Mouse (Mus musculus) lung, postnatal 0 days (tissue): ENCODE measurements around the gene Actr3. TPM values are rescaled to one million over a fixed set of nuclear protein-coding genes. Genes with fewer than 3 reads are reported as not detected.

Experiments
- ATAC-seq: fragments of 200-750 bp; cut with Nextera tagmentation; 2 replicates; pipeline ENCODE4 v1.8.0; 2017; ENCODE audit warnings: moderate library complexity
- DNase-seq: peaks from one replicate; pipeline ENCODE4 v3.0.0-alpha.2; 2016; ENCODE audit warnings: low spot score
- H3K27ac ChIP-seq: fragments of 300-500 bp; sonication (generic); 2 replicates; pipeline ENCODE4 v1.5.1; 2014; ENCODE audit warnings: antibody characterized with exemption, mild to moderate bottlenecking, low read length, mixed read lengths
- H3K27me3 ChIP-seq: fragments of 300-500 bp; sonication (generic); replicated peaks from 2 replicates; pipeline ENCODE4 v1.6.1; 2014; ENCODE audit warnings: low read length, mixed read lengths; ENCODE audit not compliant: insufficient read depth
- H3K36me3 ChIP-seq: fragments of 300-500 bp; sonication (generic); 2 replicates; pipeline ENCODE4 v1.6.1; 2014; ENCODE audit warnings: low read length, mixed read lengths; ENCODE audit not compliant: insufficient read depth
- H3K4me1 ChIP-seq: fragments of 300-500 bp; sonication (generic); 2 replicates; pipeline ENCODE4 v1.6.1; 2014; ENCODE audit warnings: antibody characterized with exemption, low read depth, low read length, mixed read lengths; ENCODE audit not compliant: insufficient read depth
- H3K4me2 ChIP-seq: fragments of 300-500 bp; sonication (generic); replicated peaks from 2 replicates; pipeline ENCODE4 v1.6.1; 2014; ENCODE audit warnings: low read depth, mild to moderate bottlenecking, low read length, moderate library complexity, mixed read lengths
- H3K4me3 ChIP-seq: fragments of 300-500 bp; sonication (generic); 2 replicates; pipeline ENCODE4 v1.5.1; 2014; ENCODE audit warnings: low read depth, low read length
- H3K9ac ChIP-seq: fragments of 300-500 bp; sonication (generic); replicated peaks from 2 replicates; pipeline ENCODE4 v1.6.1; 2014; ENCODE audit warnings: low read depth, mild to moderate bottlenecking
- H3K9me3 ChIP-seq: fragments of 300-500 bp; sonication (generic); 2 replicates; pipeline ENCODE4 v1.6.1; 2016; ENCODE audit warnings: low read length, mixed read lengths
- CTCF ChIP-seq: IDR thresholded peaks from 2 replicates; pipeline ENCODE4 v1.5.1; 2016; ENCODE audit warnings: antibody characterized with exemption, mild to moderate bottlenecking
- EP300 ChIP-seq: IDR thresholded peaks from 2 replicates; pipeline ENCODE4 v1.6.1; 2016; ENCODE audit warnings: antibody characterized with exemption, mild to moderate bottlenecking, control low read depth
- WGBS: fragments of 180-500 bp; shearing (Covaris S2); extraction: QIAGEN DNeasy Blood & Tissue Kit; methylation state at CpG from one replicate; pipeline ENCODE4 v1.1.7; 2014; 5-methylcytosine and 5-hydroxymethylcytosine counted together
- polyA plus RNA-seq: library from polyadenylated mRNA; unstranded; fragments of >200 nt; fragmentation: Nextera tagmentation; extraction: Ambion mirVana; gene quantifications from 2 replicates; pipeline ENCODE4 v1.2.1, GENCODE M21; 2015

The Actr3 gene
- polyA plus RNA-seq, 1 experiment from 2014 or later, result 205 TPM

GRCm38 (mm10) chr1:125441251-125441650 is 5.7 kb upstream of the Actr3 start:
- ATAC-seq (peak; percentile 39), DNase-seq (no peak)
- WGBS, result 59% methylated on average over 6 of the region's 6 CpGs
- Histone ChIP-seq H3K36me3 (no peaks in the 10 kb centered on the region), H3K27ac (peak overlapping the region; percentile 80), H3K9ac (no peak overlapping the region), H3K9me3 (no peaks in the 10 kb centered on the region), H3K4me3 (no peak overlapping the region), H3K27me3 (no peaks in the 10 kb centered on the region), H3K4me1 (peaks cover 5% of the 10 kb centered on the region; the same call in 1 of the 2 replicates), H3K4me2 (no peak overlapping the region)
- TF ChIP-seq EP300 (no peak), CTCF (no peak)

GRCm38 (mm10) chr1:125439556-125439955 is 4.0 kb upstream of the Actr3 start:
- TF ChIP-seq EP300 (no peak), CTCF (no peak)
- no peaks in the 10 kb centered on the region for H3K9me3 ChIP-seq
- DNase-seq, result no peak
- H3K4me3 ChIP-seq, result no peak overlapping the region
- H3K9ac ChIP-seq, result no peak overlapping the region
- H3K27me3 ChIP-seq, result no peaks in the 10 kb centered on the region
- H3K4me2 ChIP-seq, result no peak overlapping the region
- WGBS, result 89% methylated on average over 3 of the region's 3 CpGs
- H3K36me3 ChIP-seq, result no peaks in the 10 kb centered on the region
- peaks cover 9% of the 10 kb centered on the region; the same call in 1 of the 2 replicates for H3K4me1 ChIP-seq
- no peak overlapping the region for H3K27ac ChIP-seq
- ATAC-seq, result no peak

- peaks cover 9% of the 10 kb centered on the region; the same call in 1 of the 2 replicates for H3K4me1 ChIP-seq
- H3K4me3 ChIP-seq, result no peak overlapping the region
- H3K27ac ChIP-seq, result no peak overlapping the region
- no peak overlapping the region for H3K4me2 ChIP-seq
- H3K9me3 ChIP-seq, result no peaks in the 10 kb centered on the region
- H3K27me3 ChIP-seq, result no peaks in the 10 kb centered on the region
- H3K9ac ChIP-seq, result no peak overlapping the region
- no peaks in the 10 kb centered on the region for H3K36me3 ChIP-seq
- ATAC-seq (no peak), DNase-seq (no peak)
- 90% methylated on average over 2 of the region's 2 CpGs for WGBS
- TF ChIP-seq CTCF (no peak), EP300 (no peak)
Observed at GRCm38 (mm10) chr1:125438826-125439225, 3.3 kb upstream of the Actr3 start.

- Histone ChIP-seq H3K27ac (no peak overlapping the region), H3K36me3 (no peaks in the 10 kb centered on the region), H3K27me3 (no peaks in the 10 kb centered on the region), H3K4me2 (no peak overlapping the region), H3K9me3 (no peaks in the 10 kb centered on the region), H3K4me1 (peaks cover 9% of the 10 kb centered on the region; the same call in 1 of the 2 replicates), H3K9ac (no peak overlapping the region), H3K4me3 (no peak overlapping the region)
- WGBS, result 7% methylated on average over 3 of the region's 3 CpGs
- DNase-seq (peak; percentile 42), ATAC-seq (no peak)
- TF ChIP-seq CTCF (no peak), EP300 (no peak)
Observed at GRCm38 (mm10) chr1:125437927-125438326, 2.4 kb upstream of the Actr3 start.

GRCm38 (mm10) chr1:125437161-125437560 is 1.6 kb upstream of the Actr3 start:
- 0 out of 2 replicates have a peak overlapping the region, but pooled peaks have one; percentile 6 for H3K27ac ChIP-seq
- no peak overlapping the region for H3K9ac ChIP-seq
- H3K36me3 ChIP-seq, result no peaks in the 10 kb centered on the region
- peaks cover 13% of the 10 kb centered on the region; the same call in 1 of the 2 replicates for H3K4me1 ChIP-seq
- H3K4me3 ChIP-seq, result no peak overlapping the region
- H3K9me3 ChIP-seq, result no peaks in the 10 kb centered on the region
- no peak overlapping the region for H3K4me2 ChIP-seq
- DNase-seq, result no peak
- no peaks in the 10 kb centered on the region for H3K27me3 ChIP-seq
- no peak for ATAC-seq
- TF ChIP-seq CTCF (no peak), EP300 (no peak)
- 69% methylated on average over 2 of the region's 2 CpGs for WGBS

- H3K27ac ChIP-seq, result peak overlapping the region; percentile 97
- peak overlapping the region; percentile 63 for H3K4me2 ChIP-seq
- peak overlapping the region; percentile 95 for H3K9ac ChIP-seq
- H3K27me3 ChIP-seq, result no peaks in the 10 kb centered on the region
- no peaks in the 10 kb centered on the region for H3K36me3 ChIP-seq
- TF ChIP-seq EP300 (no peak), CTCF (no peak)
- peak; percentile 13 for ATAC-seq
- H3K4me1 ChIP-seq, result peaks cover 23% of the 10 kb centered on the region; the same call in 1 of the 2 replicates
- H3K9me3 ChIP-seq, result no peaks in the 10 kb centered on the region
- no peak for DNase-seq
- H3K4me3 ChIP-seq, result peak overlapping the region; percentile 89
- WGBS, result 1% methylated on average over 13 of the region's 23 CpGs
Observed at GRCm38 (mm10) chr1:125435018-125435368, 534 bp downstream of the Actr3 start.

GRCm38 (mm10) chr1:125434485-125435001 is 984 bp downstream of the Actr3 start:
- H3K4me3 ChIP-seq, result peak overlapping the region; percentile 89
- H3K36me3 ChIP-seq, result no peaks in the 10 kb centered on the region
- H3K4me1 ChIP-seq, result peaks cover 23% of the 10 kb centered on the region; the same call in 1 of the 2 replicates
- H3K9me3 ChIP-seq, result no peaks in the 10 kb centered on the region
- WGBS, result under 1% methylated on average over 25 of the region's 25 CpGs
- TF ChIP-seq EP300, result no peak
- TF ChIP-seq CTCF, result no peak
- H3K9ac ChIP-seq, result peak overlapping the region; percentile 95
- no peak for ATAC-seq
- H3K27me3 ChIP-seq, result no peaks in the 10 kb centered on the region
- peak; percentile 90 for DNase-seq
- peak overlapping the region; percentile 97 for H3K27ac ChIP-seq
- H3K4me2 ChIP-seq, result peak overlapping the region; percentile 63
